Mouse (Mus musculus) bone marrow macrophage, adult 2 months (primary cell): Measurements from ENCODE around the gene Dnah17.

Experiments used
- CTCF ChIP-seq: IDR thresholded peaks from 2 replicates; pipeline ENCODE4 v1.5.1; 2012; ENCODE audit warnings: low read depth, mild to moderate bottlenecking, low read length, moderate library complexity
- POLR2A ChIP-seq: IDR thresholded peaks from 2 replicates; pipeline ENCODE4 v1.6.1; 2012; ENCODE audit warnings: mild to moderate bottlenecking, low read depth, low read length, borderline replicate concordance

- TF ChIP-seq CTCF (no peak), POLR2A (no peak)
These were observed 101.3 kb downstream of the Dnah17 start for GRCm38 (mm10) chr11:118029170-118029569.
